Mouse (Mus musculus): Measurements from ENCODE around the gene Exosc9. TPM values are rescaled to one million over a fixed set of nuclear protein-coding genes. Genes with fewer than 3 reads are reported as not detected.
"Not testable (repeated sequence)": the region's sequence is repeated elsewhere in the genome, so short reads cannot be mapped to it uniquely, and the experiment has no call there.

Gene Exosc9
- polyA plus RNA-seq, 1 experiment from 2014 or later = 95.5 TPM

DNA sequence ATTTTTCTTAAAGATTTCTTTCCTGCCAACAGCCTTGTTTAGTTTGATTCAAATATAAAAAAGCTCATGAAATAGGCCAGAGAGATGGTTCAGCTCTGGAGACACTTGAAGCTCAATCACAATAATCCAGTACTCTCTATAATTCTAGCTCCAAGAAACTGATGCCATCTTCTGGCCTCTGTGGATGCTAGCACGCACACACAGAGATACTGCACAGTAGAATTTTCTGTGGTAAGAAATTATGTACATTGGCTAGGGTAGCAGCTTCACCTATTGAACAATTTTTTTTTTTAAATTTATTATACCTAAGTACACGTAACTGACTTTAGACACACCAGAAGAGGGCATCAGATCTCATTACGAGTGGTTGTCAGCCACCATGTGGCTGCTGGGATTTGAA lies 11.3 kb downstream of the Exosc9 start:
- no peak overlapping the region for H3K27ac ChIP-seq (replicated peaks)
- WGBS = 98% methylated on average over 3 of the region's 3 CpGs
- H3K4me2 ChIP-seq = no peak overlapping the region
- no peaks in the 10 kb centered on the region for H3K4me1 ChIP-seq (replicated peaks)
- H3K36me3 ChIP-seq = peaks cover 91% of the 10 kb centered on the region
- H3K27me3 ChIP-seq = no peaks in the 10 kb centered on the region
- H3K9me3 ChIP-seq = no peaks in the 10 kb centered on the region
- no peak overlapping the region for H3K9ac ChIP-seq
- no peak overlapping the region for H3K4me3 ChIP-seq
- ATAC-seq (ENCODE audit: low read depth) = no peak

DNA sequence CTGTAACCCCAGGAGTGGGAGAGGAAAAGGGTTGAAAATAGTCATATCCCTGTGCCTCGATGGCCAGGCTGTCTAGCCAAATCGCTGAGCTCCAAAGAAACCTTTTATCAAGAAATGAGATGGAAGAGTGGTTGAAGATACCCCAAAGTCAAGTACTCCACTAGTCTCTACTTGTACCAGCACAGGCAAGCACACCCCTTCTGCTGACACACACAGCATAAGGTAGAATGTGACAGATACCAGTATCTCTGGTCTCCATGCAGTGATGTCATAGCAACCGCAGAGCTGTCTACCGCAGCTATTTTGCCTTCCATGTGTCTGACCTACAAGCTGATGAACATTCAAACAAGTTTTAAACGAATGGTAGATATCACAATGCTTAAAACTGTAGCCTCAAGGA lies 17.4 kb downstream of the Exosc9 start:
- Histone ChIP-seq H3K4me2 (peak overlapping the region; percentile 100), H3K9me3 (no peaks in the 10 kb centered on the region), H3K36me3 (peaks cover 37% of the 10 kb centered on the region), H3K9ac (no peak overlapping the region), H3K4me3 (peak overlapping the region; percentile 69; the same call in 1 of the 2 replicates), H3K27ac (replicated peaks) (no peak overlapping the region), H3K27me3 (no peaks in the 10 kb centered on the region), H3K4me1 (replicated peaks) (peaks cover 26% of the 10 kb centered on the region)
- ATAC-seq (ENCODE audit: low read depth) = no peak
- 91% methylated on average over 5 of the region's 5 CpGs for WGBS

DNA sequence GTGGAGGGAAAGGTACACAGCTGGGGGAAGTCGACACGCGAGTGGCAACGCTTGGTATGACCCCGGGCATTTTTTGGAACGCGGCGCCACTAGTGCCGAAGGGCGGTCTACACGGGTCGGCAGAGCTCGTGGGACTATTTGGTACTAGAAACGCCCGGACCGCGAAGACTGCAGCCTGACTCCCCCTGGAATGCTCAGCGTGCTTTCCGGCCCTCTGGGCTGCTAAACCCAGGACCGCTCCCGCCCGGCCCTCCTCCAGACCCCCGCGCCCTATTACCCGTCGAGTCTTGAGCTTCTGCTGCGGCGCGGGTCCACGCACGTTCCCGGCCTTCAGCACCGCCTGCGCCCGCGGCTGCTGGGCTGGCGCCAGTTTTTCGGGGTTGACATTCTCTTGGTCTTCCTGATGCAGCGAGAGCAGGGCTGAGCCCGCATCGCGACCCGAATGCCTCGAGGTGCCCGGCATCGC lies 19.0 kb downstream of the Exosc9 start:
- no peak overlapping the region; the same call in 1 of the 2 replicates for H3K27ac ChIP-seq (replicated peaks)

DNA sequence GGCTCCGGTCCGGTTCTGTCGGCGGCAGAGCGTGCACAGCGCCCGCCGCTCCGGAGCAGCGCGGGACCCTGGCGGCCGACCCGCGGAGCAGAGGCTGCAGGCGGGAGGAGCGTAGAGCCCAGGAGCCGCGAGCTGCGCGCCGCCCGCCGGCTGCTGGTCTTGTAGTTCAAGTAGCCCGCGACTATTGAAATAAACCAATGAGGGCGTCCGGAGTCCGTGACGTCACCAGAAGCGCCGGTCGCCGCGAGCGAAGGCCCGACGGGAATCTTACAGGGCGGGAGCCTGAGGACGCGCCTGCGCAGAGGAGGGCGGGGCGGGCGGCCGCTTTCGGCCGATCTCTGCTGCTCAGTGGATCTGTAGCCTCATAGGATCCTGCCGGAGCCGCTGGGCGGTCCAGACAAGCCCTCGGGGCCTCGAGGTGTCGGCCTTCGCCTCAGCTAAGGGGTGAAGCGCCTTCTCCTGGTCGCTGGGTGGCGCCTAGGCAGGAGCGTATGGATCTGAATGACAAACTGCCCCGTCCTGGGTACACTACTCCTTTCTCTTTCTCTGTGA lies 19.5 kb downstream of the Exosc9 start, which contains the start of gene Ccna2:
Ccna2 (minus strand) TSS at position 324 of the 552 bp plus-strand sequence.
- Histone ChIP-seq H3K4me2 (peak within 1 kb of the TSS; percentile 100), H3K9ac (peak within 1 kb of the TSS; percentile 71), H3K9me3 (no peaks in the 10 kb centered on the region), H3K27ac (replicated peaks) (peak within 1 kb of the TSS; percentile 86), H3K36me3 (peaks cover 19% of the 10 kb centered on the region), H3K4me3 (peak within 1 kb of the TSS; percentile 69), H3K27me3 (no peaks in the 10 kb centered on the region), H3K4me1 (replicated peaks) (peaks cover 26% of the 10 kb centered on the region)
- under 1% methylated on average over 60 of the region's 60 CpGs for WGBS
- peak; percentile 100 for ATAC-seq (ENCODE audit: low read depth)

More for the DNA sequence above, 19.0 kb downstream of the Exosc9 start:
- Histone ChIP-seq H3K9ac (peak overlapping the region; percentile 66), H3K4me3 (peak overlapping the region; percentile 69), H3K4me2 (peak overlapping the region; percentile 100), H3K9me3 (no peaks in the 10 kb centered on the region), H3K4me1 (replicated peaks) (peaks cover 26% of the 10 kb centered on the region), H3K36me3 (peaks cover 25% of the 10 kb centered on the region), H3K27me3 (no peaks in the 10 kb centered on the region)
- no peak; the same call in none of the 2 replicates for ATAC-seq (ENCODE audit: low read depth)
- 1% methylated on average over 46 of the region's 46 CpGs for WGBS

DNA sequence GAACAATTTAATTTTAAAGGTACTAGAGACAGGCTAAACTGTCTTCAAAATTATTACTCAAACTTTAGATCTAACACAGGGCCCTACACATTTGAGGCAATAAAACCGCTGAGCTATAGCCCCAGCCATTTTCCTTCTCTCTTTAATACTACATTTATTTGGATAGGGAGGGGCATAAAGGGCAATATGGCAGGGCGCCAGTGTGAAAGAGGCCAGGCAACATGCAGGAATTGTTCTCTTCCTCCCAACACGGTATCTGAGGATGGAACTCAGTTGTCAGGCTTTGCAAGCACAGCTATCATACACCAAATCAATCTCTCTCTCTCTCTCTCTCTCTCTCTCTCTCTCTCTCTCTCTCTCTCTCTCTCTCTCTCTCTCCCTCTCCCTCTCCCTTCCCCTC lies 46.4 kb downstream of the Exosc9 start:
- H3K4me1 ChIP-seq (replicated peaks) = no peaks in the 10 kb centered on the region
- H3K9ac ChIP-seq = no peak overlapping the region
- no peak overlapping the region for H3K27ac ChIP-seq (replicated peaks)
- peaks cover 25% of the 10 kb centered on the region for H3K36me3 ChIP-seq
- no peak overlapping the region for H3K4me2 ChIP-seq
- no peaks in the 10 kb centered on the region for H3K9me3 ChIP-seq
- no peak overlapping the region for H3K4me3 ChIP-seq
- no peaks in the 10 kb centered on the region for H3K27me3 ChIP-seq
- no peak for ATAC-seq (ENCODE audit: low read depth)
- WGBS = 70% methylated on average over 3 of the region's 3 CpGs

DNA sequence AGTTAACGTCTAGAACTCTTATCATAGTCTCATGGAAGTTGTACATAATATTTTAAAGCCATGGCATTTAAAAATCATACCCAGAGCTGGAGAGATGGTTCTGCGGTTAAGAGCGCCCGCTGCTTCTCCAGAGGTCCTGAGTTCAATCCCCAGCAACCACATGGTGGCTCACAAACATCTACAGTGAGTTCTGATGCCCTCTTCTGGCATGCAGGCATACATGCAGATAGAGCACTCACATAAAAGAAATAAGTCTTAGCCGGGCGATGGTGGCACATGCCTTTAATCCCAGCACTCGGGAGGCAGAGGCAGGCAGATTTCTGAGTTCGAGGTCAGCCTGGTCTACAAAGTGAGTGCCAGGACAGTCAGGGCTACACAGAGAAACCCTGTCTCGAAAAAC lies 47.4 kb downstream of the Exosc9 start:
- H3K9me3 ChIP-seq; H3K4me2 ChIP-seq; ATAC-seq (ENCODE audit: low read depth); H3K27me3 ChIP-seq; H3K9ac ChIP-seq; H3K27ac ChIP-seq (replicated peaks); H3K4me1 ChIP-seq (replicated peaks); H3K4me3 ChIP-seq: not testable (repeated sequence)
- WGBS = 94% methylated on average over 8 of the region's 9 CpGs
- H3K36me3 ChIP-seq = peaks cover 20% of the 10 kb centered on the region

DNA sequence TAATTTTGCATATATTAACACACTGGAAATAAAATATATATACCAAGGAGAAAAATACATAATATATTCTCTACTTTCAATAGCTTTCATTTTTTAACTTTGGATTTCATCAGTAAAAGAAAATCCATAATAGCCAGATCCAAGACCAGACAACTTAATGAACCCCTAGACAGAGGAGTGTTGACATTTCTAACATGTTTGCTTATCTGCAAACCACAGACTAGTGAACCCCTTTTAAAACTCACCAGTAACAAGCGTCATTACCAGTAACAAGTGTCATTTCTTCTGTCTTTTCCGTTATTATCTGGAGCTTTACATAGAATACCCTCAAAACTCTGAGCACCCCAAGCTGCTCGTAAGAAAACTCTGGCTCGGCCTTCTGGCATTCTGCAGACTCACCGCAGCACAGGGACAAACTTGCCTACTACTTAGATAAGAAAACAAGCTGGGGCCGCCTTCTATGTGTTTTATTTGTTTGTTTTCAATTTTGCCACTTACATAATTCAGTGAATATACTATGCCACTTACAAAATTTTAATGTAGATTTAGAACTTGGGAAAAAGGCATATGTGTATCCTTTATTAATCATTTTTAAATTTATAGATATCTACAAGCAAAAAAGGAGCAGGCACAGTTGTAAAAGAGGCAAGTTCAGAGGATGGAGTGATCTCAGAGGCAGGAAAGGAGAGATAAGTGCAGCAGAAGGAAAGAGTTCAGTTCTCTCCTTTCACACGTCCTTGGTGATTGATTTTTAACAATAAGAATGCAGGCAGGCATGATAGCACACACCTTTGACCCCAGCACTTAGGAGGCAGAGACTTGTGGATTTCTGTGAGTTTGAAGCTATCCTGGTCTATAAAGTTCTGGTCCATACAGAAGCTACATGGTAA lies 53.7 kb downstream of the Exosc9 start:
- Histone ChIP-seq H3K27me3 (no peaks in the 10 kb centered on the region), H3K4me1 (replicated peaks) (no peaks in the 10 kb centered on the region), H3K27ac (replicated peaks) (no peak overlapping the region), H3K9ac (no peak overlapping the region), H3K4me3 (no peak overlapping the region), H3K4me2 (no peak overlapping the region), H3K36me3 (peaks cover 27% of the 10 kb centered on the region), H3K9me3 (no peaks in the 10 kb centered on the region)
- no peak for ATAC-seq (ENCODE audit: low read depth)
- 81% methylated on average over 7 of the region's 7 CpGs for WGBS

DNA sequence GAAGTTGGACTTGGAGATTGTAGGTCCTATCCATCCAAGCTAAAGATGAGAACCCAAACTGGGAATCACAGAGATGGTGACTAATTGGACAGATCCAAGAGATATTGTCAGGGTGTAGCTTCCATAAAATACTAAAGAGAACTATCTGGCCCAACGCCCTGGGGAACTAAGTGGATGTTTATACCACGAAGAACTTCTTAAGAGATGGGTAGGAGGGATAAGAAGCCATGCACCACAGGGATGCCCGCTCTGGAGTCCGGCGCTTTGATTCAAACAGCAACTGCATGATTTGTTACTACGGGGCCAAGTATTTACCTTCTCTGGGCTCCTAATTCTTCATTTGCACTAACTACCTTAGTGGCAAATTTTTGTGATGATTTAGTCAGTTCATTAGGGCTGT lies 60.3 kb downstream of the Exosc9 start:
- Histone ChIP-seq H3K4me3 (peak overlapping the region; percentile 70), H3K4me2 (peak overlapping the region; percentile 65), H3K9me3 (no peaks in the 10 kb centered on the region), H3K36me3 (peaks cover 9% of the 10 kb centered on the region; the same call in 1 of the 2 replicates), H3K9ac (peak overlapping the region; percentile 83), H3K27me3 (no peaks in the 10 kb centered on the region), H3K27ac (replicated peaks) (peak overlapping the region; percentile 61), H3K4me1 (replicated peaks) (peaks cover 13% of the 10 kb centered on the region)
- peak; percentile 66 for ATAC-seq (ENCODE audit: low read depth)
- 3% methylated on average over 6 of the region's 6 CpGs for WGBS

DNA sequence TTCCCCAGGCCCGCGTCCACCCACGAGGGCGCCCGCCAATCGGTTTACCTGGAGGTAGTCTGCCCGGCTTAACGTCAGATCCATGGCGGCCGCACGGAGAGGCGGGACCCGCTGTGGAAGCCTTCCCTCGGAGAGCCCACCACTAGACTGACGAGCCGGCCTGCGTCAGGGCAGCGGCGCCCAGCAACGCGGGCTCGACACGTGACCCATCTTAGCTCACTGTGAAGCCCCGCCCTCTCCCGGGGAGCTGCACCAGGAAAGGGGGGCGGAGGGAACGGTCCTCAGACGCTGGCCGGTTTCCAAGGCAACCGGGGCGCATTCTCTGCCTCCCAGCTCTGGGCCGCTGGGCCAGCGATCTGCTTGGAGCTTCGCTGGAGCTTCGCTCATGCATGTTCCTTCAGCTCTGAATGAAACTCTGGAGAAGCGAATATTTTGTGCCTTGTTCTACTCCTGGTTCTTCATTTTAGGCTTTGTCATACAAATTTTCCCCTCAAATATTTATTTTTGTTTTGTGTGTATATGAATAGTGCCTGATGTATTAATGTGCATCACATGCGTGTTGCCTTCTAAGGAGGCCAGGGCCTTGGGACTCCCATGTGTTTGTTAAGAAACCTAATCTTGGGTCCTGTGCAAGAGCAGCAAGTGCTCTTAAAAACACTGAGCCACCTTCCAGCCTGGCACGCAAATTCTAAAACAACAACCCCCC lies 60.9 kb downstream of the Exosc9 start, which contains the start of gene Bbs7:
Bbs7 (minus strand) TSS at position 276 of the 706 bp plus-strand sequence.
- H3K9me3 ChIP-seq = no peaks in the 10 kb centered on the region
- peaks cover 9% of the 10 kb centered on the region; the same call in 1 of the 2 replicates for H3K36me3 ChIP-seq
- peaks cover 13% of the 10 kb centered on the region for H3K4me1 ChIP-seq (replicated peaks)
- ATAC-seq (ENCODE audit: low read depth) = peak; percentile 100
- H3K4me2 ChIP-seq = peak within 1 kb of the TSS; percentile 65
- H3K9ac ChIP-seq = peak within 1 kb of the TSS; percentile 83
- peak within 1 kb of the TSS; percentile 61 for H3K27ac ChIP-seq (replicated peaks)
- WGBS = 4% methylated on average over 37 of the region's 38 CpGs
- H3K4me3 ChIP-seq = peak within 1 kb of the TSS; percentile 70
- no peaks in the 10 kb centered on the region for H3K27me3 ChIP-seq

DNA sequence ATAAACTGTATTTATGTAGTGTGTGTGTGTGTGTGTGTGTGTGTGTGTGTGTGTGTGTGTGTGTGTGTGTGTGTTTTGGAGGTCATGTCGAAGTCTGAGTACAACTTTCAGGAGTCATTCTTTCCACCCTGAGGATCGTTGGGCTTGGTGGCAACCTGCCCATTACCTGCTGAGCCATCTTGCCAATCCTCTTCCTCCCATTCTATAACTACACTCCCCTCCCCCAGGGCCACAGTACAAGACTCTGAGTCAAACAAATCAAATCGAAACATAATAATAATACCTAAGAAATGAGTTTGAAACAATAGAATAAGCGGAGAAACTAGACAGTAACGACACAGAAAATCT lies 61.5 kb downstream of the Exosc9 start:
- no peak; the same call in 1 of the 2 replicates for ATAC-seq (ENCODE audit: low read depth)
- no peak overlapping the region for H3K27ac ChIP-seq (replicated peaks)
- 70% methylated on average over 5 of the region's 5 CpGs for WGBS
- H3K4me2 ChIP-seq = peak overlapping the region; percentile 65
- H3K9ac ChIP-seq = no peak overlapping the region
- H3K4me3 ChIP-seq = peak overlapping the region; percentile 70; the same call in 1 of the 2 replicates
- peaks cover 13% of the 10 kb centered on the region for H3K4me1 ChIP-seq (replicated peaks)
- H3K36me3 ChIP-seq = 0 out of 2 replicates have a peak, but pooled peaks cover 4% of the 10 kb centered on the region
- H3K9me3 ChIP-seq = no peaks in the 10 kb centered on the region
- no peaks in the 10 kb centered on the region for H3K27me3 ChIP-seq

All from neural tube, embryonic 13.5 days (tissue).